Mouse (Mus musculus) midbrain, embryonic 12.5 days (tissue): ENCODE measurements around the gene Rbms3. TPM values are rescaled to one million over a fixed set of nuclear protein-coding genes. Genes with fewer than 3 reads are reported as not detected.

Experiments
- ATAC-seq: fragments of 200-750 bp; cut with Nextera tagmentation; 2 replicates; pipeline ENCODE4 v1.8.0; 2017; ENCODE audit warnings: low read depth, moderate TSS enrichment, moderate library complexity; ENCODE audit not compliant: low FRiP score
- H3K27ac ChIP-seq: fragments of 300-500 bp; sonication (generic); replicated peaks from 2 replicates; pipeline ENCODE4 v1.5.1; 2016; ENCODE audit warnings: mild to moderate bottlenecking
- H3K27me3 ChIP-seq: fragments of 300-500 bp; sonication (generic); 2 replicates; pipeline ENCODE4 v1.6.1; 2016; ENCODE audit warnings: mild to moderate bottlenecking
- H3K36me3 ChIP-seq: fragments of 300-500 bp; sonication (generic); 2 replicates; pipeline ENCODE4 v1.6.1; 2016
- H3K4me1 ChIP-seq: fragments of 300-500 bp; sonication (generic); 2 replicates; pipeline ENCODE4 v1.6.1; 2016
- H3K4me2 ChIP-seq: fragments of 300-500 bp; sonication (generic); replicated peaks from 2 replicates; pipeline ENCODE4 v1.6.1; 2016; ENCODE audit warnings: mild to moderate bottlenecking, moderate library complexity
- H3K4me3 ChIP-seq: fragments of 300-500 bp; sonication (generic); 2 replicates; pipeline ENCODE4 v1.5.1; 2016; ENCODE audit warnings: mild to moderate bottlenecking
- H3K9ac ChIP-seq: fragments of 300-500 bp; sonication (generic); replicated peaks from 2 replicates; pipeline ENCODE4 v1.6.1; 2016; ENCODE audit warnings: mild to moderate bottlenecking, moderate library complexity
- H3K9me3 ChIP-seq: fragments of 300-500 bp; sonication (generic); 2 replicates; pipeline ENCODE4 v1.6.1; 2016; ENCODE audit warnings: mild to moderate bottlenecking
- WGBS: fragments of 180-500 bp; shearing (Covaris S2); methylation state at CpG from one replicate; pipeline ENCODE4 v1.1.7; 2016; 5-methylcytosine and 5-hydroxymethylcytosine counted together
- polyA plus RNA-seq: library from polyadenylated mRNA; unstranded; fragments of >200 nt; fragmentation: Nextera tagmentation; extraction: Ambion mirVana; gene quantifications from 2 replicates; pipeline ENCODE4 v1.2.1, GENCODE M21; 2016

The Rbms3 gene
- polyA plus RNA-seq, 1 experiment from 2014 or later: 25.8 TPM

- H3K36me3 ChIP-seq: no peaks in the 10 kb centered on the region
- H3K27me3 ChIP-seq: peaks cover 23% of the 10 kb centered on the region
- no peak overlapping the region for H3K9ac ChIP-seq
- ATAC-seq: no peak
- WGBS: 95% methylated on average over 5 of the region's 5 CpGs
- no peaks in the 10 kb centered on the region for H3K9me3 ChIP-seq
- no peak overlapping the region for H3K4me2 ChIP-seq
- no peak overlapping the region for H3K27ac ChIP-seq
- H3K4me3 ChIP-seq: no peak overlapping the region
- H3K4me1 ChIP-seq: peaks cover 18% of the 10 kb centered on the region
Observed at GRCm38 (mm10) chr9:116809260-116809659, 820.5 kb downstream of the Rbms3 start.

- Histone ChIP-seq H3K27ac (no peak overlapping the region), H3K9me3 (no peaks in the 10 kb centered on the region), H3K36me3 (no peaks in the 10 kb centered on the region), H3K4me1 (peaks cover 18% of the 10 kb centered on the region), H3K4me3 (no peak overlapping the region), H3K27me3 (peaks cover 23% of the 10 kb centered on the region), H3K4me2 (no peak overlapping the region), H3K9ac (no peak overlapping the region)
- 75% methylated on average over 4 of the region's 4 CpGs for WGBS
- ATAC-seq: no peak
Observed at GRCm38 (mm10) chr9:116808401-116808800, 821.3 kb downstream of the Rbms3 start.

GRCm38 (mm10) chr9:116807166-116808081, 822.3 kb downstream of the Rbms3 start:
- Histone ChIP-seq H3K36me3 (no peaks in the 10 kb centered on the region), H3K27me3 (peaks cover 23% of the 10 kb centered on the region), H3K4me2 (peak overlapping the region; percentile 27), H3K9ac (0 out of 2 replicates have a peak overlapping the region, but pooled peaks have one; percentile 15), H3K27ac (peak overlapping the region; percentile 66), H3K9me3 (no peaks in the 10 kb centered on the region), H3K4me1 (peaks cover 18% of the 10 kb centered on the region), H3K4me3 (no peak overlapping the region)
- ATAC-seq: peak; percentile 90
- 9% methylated on average over 16 of the region's 16 CpGs for WGBS

- H3K27ac ChIP-seq: no peak overlapping the region
- no peak overlapping the region for H3K4me3 ChIP-seq
- no peak for ATAC-seq
- H3K9ac ChIP-seq: no peak overlapping the region
- 73% methylated on average over 3 of the region's 3 CpGs for WGBS
- H3K4me2 ChIP-seq: no peak overlapping the region
- H3K36me3 ChIP-seq: no peaks in the 10 kb centered on the region
- H3K9me3 ChIP-seq: no peaks in the 10 kb centered on the region
- H3K4me1 ChIP-seq: peaks cover 16% of the 10 kb centered on the region
- peaks cover 11% of the 10 kb centered on the region for H3K27me3 ChIP-seq
Observed at GRCm38 (mm10) chr9:116803292-116803731, 826.4 kb downstream of the Rbms3 start.

- ATAC-seq: no peak
- no peak overlapping the region for H3K4me3 ChIP-seq
- H3K36me3 ChIP-seq: no peaks in the 10 kb centered on the region
- H3K9ac ChIP-seq: no peak overlapping the region
- WGBS: 86% methylated on average over 7 of the region's 7 CpGs
- H3K27me3 ChIP-seq: peaks cover 11% of the 10 kb centered on the region
- no peak overlapping the region for H3K4me2 ChIP-seq
- H3K27ac ChIP-seq: no peak overlapping the region
- H3K9me3 ChIP-seq: no peaks in the 10 kb centered on the region
- H3K4me1 ChIP-seq: peaks cover 9% of the 10 kb centered on the region
Observed at GRCm38 (mm10) chr9:116802602-116803001, 827.1 kb downstream of the Rbms3 start.

GRCm38 (mm10) chr9:116795240-116795955, 834.3 kb downstream of the Rbms3 start:
- WGBS: 38% methylated on average over 2 of the region's 2 CpGs
- Histone ChIP-seq H3K4me2 (no peak overlapping the region), H3K36me3 (no peaks in the 10 kb centered on the region), H3K9ac (no peak overlapping the region), H3K4me3 (no peak overlapping the region), H3K27me3 (no peaks in the 10 kb centered on the region), H3K4me1 (no peaks in the 10 kb centered on the region), H3K9me3 (no peaks in the 10 kb centered on the region), H3K27ac (no peak overlapping the region)
- ATAC-seq: no peak

GRCm38 (mm10) chr9:116791850-116792249, 837.9 kb downstream of the Rbms3 start:
- 86% methylated on average over 7 of the region's 7 CpGs for WGBS
- no peaks in the 10 kb centered on the region for H3K27me3 ChIP-seq
- no peak overlapping the region for H3K4me3 ChIP-seq
- H3K4me2 ChIP-seq: no peak overlapping the region
- H3K4me1 ChIP-seq: no peaks in the 10 kb centered on the region
- no peaks in the 10 kb centered on the region for H3K36me3 ChIP-seq
- no peak overlapping the region for H3K27ac ChIP-seq
- no peak for ATAC-seq
- no peak overlapping the region for H3K9ac ChIP-seq
- H3K9me3 ChIP-seq: no peaks in the 10 kb centered on the region

GRCm38 (mm10) chr9:116786136-116787046, 843.3 kb downstream of the Rbms3 start:
- H3K4me3 ChIP-seq: no peak overlapping the region
- H3K27me3 ChIP-seq: no peaks in the 10 kb centered on the region
- H3K4me2 ChIP-seq: no peak overlapping the region
- ATAC-seq: no peak
- no peak overlapping the region for H3K27ac ChIP-seq
- no peaks in the 10 kb centered on the region for H3K36me3 ChIP-seq
- H3K9me3 ChIP-seq: no peaks in the 10 kb centered on the region
- WGBS: 79% methylated on average over 11 of the region's 11 CpGs
- H3K9ac ChIP-seq: no peak overlapping the region
- no peaks in the 10 kb centered on the region for H3K4me1 ChIP-seq

- H3K4me2 ChIP-seq: no peak overlapping the region
- WGBS: 83% methylated on average over 3 of the region's 3 CpGs
- H3K4me3 ChIP-seq: no peak overlapping the region
- H3K9me3 ChIP-seq: no peaks in the 10 kb centered on the region
- no peaks in the 10 kb centered on the region for H3K27me3 ChIP-seq
- H3K36me3 ChIP-seq: no peaks in the 10 kb centered on the region
- H3K4me1 ChIP-seq: peaks cover 4% of the 10 kb centered on the region; the same call in 1 of the 2 replicates
- ATAC-seq: no peak
- H3K27ac ChIP-seq: no peak overlapping the region
- no peak overlapping the region for H3K9ac ChIP-seq
Observed at GRCm38 (mm10) chr9:116771820-116772219, 857.9 kb downstream of the Rbms3 start.

- no peak overlapping the region for H3K4me2 ChIP-seq
- H3K27ac ChIP-seq: no peak overlapping the region; the same call in 1 of the 2 replicates
- no peaks in the 10 kb centered on the region for H3K36me3 ChIP-seq
- H3K4me1 ChIP-seq: peaks cover 4% of the 10 kb centered on the region; the same call in 1 of the 2 replicates
- H3K9me3 ChIP-seq: no peaks in the 10 kb centered on the region
- H3K4me3 ChIP-seq: no peak overlapping the region
- peak; percentile 23; the same call in 1 of the 2 replicates for ATAC-seq
- WGBS: 46% methylated on average over 12 of the region's 12 CpGs
- H3K27me3 ChIP-seq: no peaks in the 10 kb centered on the region
- no peak overlapping the region for H3K9ac ChIP-seq
Observed at GRCm38 (mm10) chr9:116769358-116770054, 860.2 kb downstream of the Rbms3 start.
